Mouse (Mus musculus) ES-E14 (cell line): ENCODE measurements around the gene Pex5l.

Experiments
- CHD2 ChIP-seq: IDR thresholded peaks from 2 replicates; pipeline ENCODE4 v1.6.1; 2014; ENCODE audit warnings: mild to moderate bottlenecking, low read depth, low read length, inconsistent platforms
- HCFC1 ChIP-seq: IDR thresholded peaks from 2 replicates; pipeline ENCODE4 v1.6.1; 2012; ENCODE audit warnings: low read length, inconsistent platforms, borderline replicate concordance; ENCODE audit not compliant: insufficient read depth
- ZNF384 ChIP-seq: IDR thresholded peaks from 2 replicates; pipeline ENCODE4 v1.6.1; 2012; ENCODE audit warnings: low read depth, low read length, inconsistent platforms

GRCm38 (mm10) chr3:33003901-33004300 is 139.1 kb downstream of the Pex5l start:
- TF ChIP-seq CHD2 (no peak), HCFC1 (no peak), ZNF384 (no peak)
